Mouse (Mus musculus) CH12.LX (cell line): Measurements from ENCODE around the gene Arhgap1. TPM values are rescaled to one million over a fixed set of nuclear protein-coding genes. Genes with fewer than 3 reads are reported as not detected.

Experiments used
- DNase-seq: peaks from one replicate; pipeline ENCODE4 v3.0.0-alpha.2; 2013; ENCODE audit errors: extremely low read depth
- H3K27ac ChIP-seq: 2 replicates; pipeline ENCODE4 v1.5.1; 2012; ENCODE audit warnings: low read depth, mild to moderate bottlenecking, control low read depth, moderate library complexity; ENCODE audit not compliant: insufficient read depth
- H3K27me3 ChIP-seq: replicated peaks from 2 replicates; pipeline ENCODE3; 2012; ENCODE audit warnings: inconsistent platforms
- H3K36me3 ChIP-seq, 2 experiments: replicated peaks in 1 of 2; 2 replicates each; pipeline versions ENCODE3 to v1.6.1; 2012; ENCODE audit warnings: inconsistent platforms in 1 of 2, low read length in 1 of 2, mild to moderate bottlenecking in 1 of 2, mixed read lengths in 1 of 2, moderate library complexity in 1 of 2; ENCODE audit not compliant: control insufficient read depth in 1 of 2, insufficient read depth in 1 of 2
- H3K4me1 ChIP-seq, 2 experiments: 2 replicates each; pipeline ENCODE4 v1.6.1; 2012; ENCODE audit warnings: inconsistent platforms in 1 of 2, moderate library complexity in 1 of 2; ENCODE audit not compliant: insufficient read depth in 2 of 2, control insufficient read depth in 1 of 2
- H3K4me2 ChIP-seq: 2 replicates; pipeline ENCODE4 v1.6.1; 2012; ENCODE audit warnings: low read depth, mild to moderate bottlenecking, control low read depth; ENCODE audit not compliant: poor library complexity, insufficient read depth, severe bottlenecking
- H3K4me3 ChIP-seq, 3 experiments: fragments of 150-350 bp in 1 of 3; sonication (generic) in 1 of 3; replicated peaks in 1 of 3; 2 replicates each; pipeline versions ENCODE3 to v1.5.1; 2011 to 2012; ENCODE audit warnings: low read depth in 2 of 3, low read length in 2 of 3, mild to moderate bottlenecking in 2 of 3, moderate library complexity in 2 of 3, control low read depth in 1 of 3, improper control_type of control experiment in 1 of 3, inconsistent platforms in 1 of 3, mixed read lengths in 1 of 3; ENCODE audit not compliant: poor library complexity in 1 of 3
- H3K79me2 ChIP-seq: replicated peaks from 2 replicates; pipeline ENCODE4 v1.6.1; 2012; ENCODE audit warnings: mild to moderate bottlenecking, moderate library complexity; ENCODE audit not compliant: control insufficient read depth, poor library complexity, insufficient read depth, severe bottlenecking; ENCODE audit errors: extremely low read depth
- H3K9ac ChIP-seq: 2 replicates; pipeline ENCODE4 v1.6.1; 2012; ENCODE audit warnings: low read depth, mild to moderate bottlenecking, control low read depth, moderate library complexity; ENCODE audit not compliant: insufficient read depth
- H3K9me3 ChIP-seq: replicated peaks from 2 replicates; pipeline ENCODE3; 2012; ENCODE audit warnings: low read length, inconsistent platforms, mixed read lengths
- BHLHE40 ChIP-seq: IDR thresholded peaks from 2 replicates; pipeline ENCODE4 v1.6.1; 2011; ENCODE audit warnings: mild to moderate bottlenecking, low read depth, low read length, improper control_type of control experiment
- CHD2 ChIP-seq: IDR thresholded peaks from 2 replicates; pipeline ENCODE4 v1.6.1; 2011; ENCODE audit warnings: low read length, improper control_type of control experiment
- CTCF ChIP-seq, 2 experiments: IDR thresholded peaks in 1 of 2; conservative IDR thresholded peaks in 1 of 2; 2 replicates each; pipeline ENCODE4 v1.5.1; 2011 to 2012; ENCODE audit warnings: low read depth in 2 of 2, low read length in 2 of 2, improper control_type of control experiment in 1 of 2, inconsistent platforms in 1 of 2, mild to moderate bottlenecking in 1 of 2, moderate library complexity in 1 of 2
- E2F4 ChIP-seq: IDR thresholded peaks from 2 replicates; pipeline ENCODE4 v1.6.1; 2011; ENCODE audit warnings: low read depth, low read length, improper control_type of control experiment; ENCODE audit not compliant: insufficient replicate concordance
- ELF1 ChIP-seq: IDR thresholded peaks from 2 replicates; pipeline ENCODE4 v1.6.1; 2014; ENCODE audit warnings: low read depth, mild to moderate bottlenecking, inconsistent platforms, low read length, improper control_type of control experiment
- GABPA ChIP-seq: IDR thresholded peaks from 2 replicates; pipeline ENCODE4 v1.6.1; 2012; ENCODE audit warnings: low read depth, low read length, improper control_type of control experiment, inconsistent platforms; ENCODE audit not compliant: insufficient replicate concordance
- HCFC1 ChIP-seq: IDR thresholded peaks from 2 replicates; pipeline ENCODE4 v1.6.1; 2012; ENCODE audit warnings: low read depth, mild to moderate bottlenecking, inconsistent platforms, low read length, improper control_type of control experiment
- IRF4 ChIP-seq: IDR thresholded peaks from 2 replicates; pipeline ENCODE4 v1.6.1; 2014; ENCODE audit warnings: low read depth, mild to moderate bottlenecking, inconsistent platforms, low read length, improper control_type of control experiment
- JUN ChIP-seq: IDR thresholded peaks from 2 replicates; pipeline ENCODE4 v1.6.1; 2011; ENCODE audit warnings: low read depth, mild to moderate bottlenecking, low read length, improper control_type of control experiment, moderate library complexity; ENCODE audit not compliant: insufficient read depth
- KAT2A ChIP-seq: IDR thresholded peaks from 2 replicates; pipeline ENCODE4 v1.6.1; 2012; ENCODE audit warnings: low read length, improper control_type of control experiment, inconsistent platforms; ENCODE audit not compliant: insufficient replicate concordance
- MAX ChIP-seq: IDR thresholded peaks from 2 replicates; pipeline ENCODE4 v1.6.1; 2011; ENCODE audit warnings: low read length, improper control_type of control experiment
- MAZ ChIP-seq: IDR thresholded peaks from 2 replicates; pipeline ENCODE4 v1.6.1; 2012; ENCODE audit warnings: low read depth, mild to moderate bottlenecking, inconsistent platforms, low read length, improper control_type of control experiment, moderate library complexity
- MEF2A ChIP-seq: IDR thresholded peaks from 2 replicates; pipeline ENCODE4 v1.6.1; 2014; ENCODE audit warnings: low read depth, mild to moderate bottlenecking, inconsistent platforms, low read length, improper control_type of control experiment, borderline replicate concordance
- MXI1 ChIP-seq: IDR thresholded peaks from 2 replicates; pipeline ENCODE4 v1.6.1; 2011; ENCODE audit warnings: mild to moderate bottlenecking, low read depth, low read length, improper control_type of control experiment
- MYC ChIP-seq: IDR thresholded peaks from 2 replicates; pipeline ENCODE4 v1.6.1; 2011; ENCODE audit warnings: low read depth, mild to moderate bottlenecking, improper control_type of control experiment, low read length
- PAX5 ChIP-seq: IDR thresholded peaks from 2 replicates; pipeline ENCODE4 v1.6.1; 2012; ENCODE audit warnings: low read length, inconsistent platforms, mixed read lengths
- POLR2AphosphoS2 ChIP-seq: IDR thresholded peaks from 2 replicates; pipeline ENCODE4 v1.6.1; 2011; ENCODE audit warnings: low read depth, low read length, improper control_type of control experiment
- RAD21 ChIP-seq: IDR thresholded peaks from 2 replicates; pipeline ENCODE4 v1.6.1; 2011; ENCODE audit warnings: low read depth, mild to moderate bottlenecking, low read length, improper control_type of control experiment, moderate library complexity
- SIN3A ChIP-seq: IDR thresholded peaks from 2 replicates; pipeline ENCODE4 v1.6.1; 2012; ENCODE audit warnings: low read length, improper control_type of control experiment, inconsistent platforms
- SMC3 ChIP-seq: IDR thresholded peaks from 2 replicates; pipeline ENCODE4 v1.6.1; 2011; ENCODE audit warnings: low read depth, low read length, improper control_type of control experiment
- TCF12 ChIP-seq: IDR thresholded peaks from 2 replicates; pipeline ENCODE4 v1.6.1; 2014; ENCODE audit warnings: low read depth, mild to moderate bottlenecking, inconsistent platforms, low read length, improper control_type of control experiment
- UBTF ChIP-seq: IDR thresholded peaks from 2 replicates; pipeline ENCODE4 v1.6.1; 2012; ENCODE audit warnings: low read depth, mild to moderate bottlenecking, inconsistent platforms, low read length, improper control_type of control experiment, moderate library complexity
- ZKSCAN1 ChIP-seq: IDR thresholded peaks from 2 replicates; pipeline ENCODE4 v1.6.1; 2012; ENCODE audit warnings: low read depth, inconsistent platforms, low read length, improper control_type of control experiment, borderline replicate concordance
- ZMIZ1 ChIP-seq: IDR thresholded peaks from 2 replicates; pipeline ENCODE4 v1.6.1; 2012; ENCODE audit warnings: low read depth, mild to moderate bottlenecking, inconsistent platforms, low read length, improper control_type of control experiment
- ZNF384 ChIP-seq: IDR thresholded peaks from 2 replicates; pipeline ENCODE4 v1.6.1; 2012; ENCODE audit warnings: low read depth, low read length, improper control_type of control experiment, inconsistent platforms
- dilution Hi-C: fragments of 300-500 bp; cut with MboI; formaldehyde crosslinking; loops from 2 replicates; pipeline ENCODE4 v1.14.3; 2020; ENCODE audit warnings: low sequenced_read_pairs; ENCODE audit not compliant: extremely low pct_unique_long_range_greater_than_20kb, extremely low pct_ligation_motif_present
- in situ Hi-C: fragments of 300-500 bp; cut with MboI; formaldehyde crosslinking; loops from 3 replicates; pipeline ENCODE4 v1.14.3; 2019; ENCODE audit warnings: low sequenced_read_pairs, low pct_ligation_motif_present, low pct_unique_long_range_greater_than_20kb, mixed read lengths
- polyA plus RNA-seq: library from polyadenylated mRNA; unstranded; fragments of >175 nt; gene quantifications from 2 replicates; pipeline ENCODE4 v1.2.1, GENCODE M21; 2012; ENCODE audit warnings: low read depth; ENCODE audit not compliant: insufficient read length
- total RNA-seq, 2 experiments: library from RNA; depleted of rRNA; stranded (reverse); fragments of 300-350 nt in 1 of 2; fragments of >200 nt in 1 of 2; gene quantifications; 2 replicates each; pipeline ENCODE4 v1.2.3; 2012 to 2014

The Arhgap1 gene
- total and polyA plus RNA-seq, 3 experiments = 15.6 to 35.4 (median 19.7) TPM

GRCm38 (mm10) chr2:91670038-91670437 is 20.4 kb downstream of the Arhgap1 start:
- in situ Hi-C loops (no loop called here), dilution Hi-C loops (no loop called here)
- TF ChIP-seq MAX = no peak
- TF ChIP-seq BHLHE40 = no peak
- no peaks in the 10 kb centered on the region for H3K79me2 ChIP-seq
- H3K4me3 ChIP-seq = no peak overlapping the region
- peaks cover 4 to 7% of the 10 kb centered on the region in 2 experiments; a peak in 2 of 4 replicates for H3K4me1 ChIP-seq
- peaks cover 75 to 90% of the 10 kb centered on the region in 2 experiments for H3K36me3 ChIP-seq
- no peaks in the 10 kb centered on the region for H3K27me3 ChIP-seq
- no peak overlapping the region for H3K27ac ChIP-seq
- no peaks in the 10 kb centered on the region for H3K9me3 ChIP-seq
- H3K4me2 ChIP-seq = no peak overlapping the region
- H3K9ac ChIP-seq = no peak overlapping the region
- DNase-seq = no peak

- Histone ChIP-seq H3K4me3 (no peak overlapping the region), H3K27me3 (no peaks in the 10 kb centered on the region), H3K4me1 (peaks cover 0 to 6% of the 10 kb centered on the region in 2 experiments; a peak in 1 of 4 replicates), H3K9me3 (no peaks in the 10 kb centered on the region), H3K4me2 (no peak overlapping the region), H3K9ac (no peak overlapping the region), H3K36me3 (peaks cover 78 to 96% of the 10 kb centered on the region in 2 experiments), H3K79me2 (no peaks in the 10 kb centered on the region), H3K27ac (no peak overlapping the region)
- DNase-seq = no peak
- dilution Hi-C loops (no loop called here), in situ Hi-C loops (no loop called here)
- TF ChIP-seq UBTF (no peak), JUN (no peak), CTCF (conservative IDR thresholded peaks at IDR 0.05 in 1 of 2, IDR thresholded peaks at IDR 0.05 in 1 of 2; ENCODE audit: low read depth in 2 of 2, low read length in 2 of 2) (no peak), E2F4 (no peak), POLR2AphosphoS2 (no peak), ZNF384 (no peak), SMC3 (no peak), MEF2A (no peak), CHD2 (no peak), KAT2A (no peak), MYC (no peak)
These were observed 23.9 kb downstream of the Arhgap1 start for GRCm38 (mm10) chr2:91673587-91673986.

DNA sequence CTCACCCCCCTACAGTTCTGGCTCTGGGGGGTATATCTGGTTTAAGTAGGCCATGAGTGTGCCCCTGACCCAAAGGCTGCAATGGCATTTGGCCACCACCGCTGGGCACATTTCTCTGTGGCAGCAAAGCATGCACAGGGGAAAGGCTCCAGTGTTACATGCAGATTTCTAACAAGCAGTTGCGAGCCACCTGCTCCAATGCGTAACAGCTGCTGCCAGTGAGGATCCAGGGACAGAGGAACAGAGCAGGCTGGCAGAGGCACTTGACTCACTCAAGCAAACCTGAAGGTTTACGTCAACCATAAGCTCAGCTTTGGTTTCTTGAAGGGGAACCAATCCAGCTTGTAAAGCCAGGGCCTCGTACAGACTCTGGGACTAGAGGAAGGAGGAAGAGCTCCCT is 25.2 kb downstream of the Arhgap1 start:
- in situ Hi-C loops (no loop called here), dilution Hi-C loops (no loop called here)
- Histone ChIP-seq H3K4me3 (no peak overlapping the region), H3K27me3 (no peaks in the 10 kb centered on the region), H3K4me2 (no peak overlapping the region), H3K4me1 (peaks cover 0 to 15% of the 10 kb centered on the region in 2 experiments; a peak in 2 of 4 replicates), H3K9ac (no peak overlapping the region), H3K36me3 (peaks cover 73 to 94% of the 10 kb centered on the region in 2 experiments), H3K79me2 (no peaks in the 10 kb centered on the region), H3K9me3 (no peaks in the 10 kb centered on the region), H3K27ac (no peak overlapping the region)
- TF ChIP-seq PAX5 (no peak), SIN3A (no peak), TCF12 (no peak), CHD2 (no peak), ELF1 (no peak), ZKSCAN1 (no peak), ZNF384 (no peak), ZMIZ1 (no peak), JUN (no peak), CTCF (conservative IDR thresholded peaks at IDR 0.05 in 1 of 2, IDR thresholded peaks at IDR 0.05 in 1 of 2; ENCODE audit: low read depth in 2 of 2, low read length in 2 of 2) (no peak), MAX (no peak), HCFC1 (no peak), IRF4 (no peak), SMC3 (no peak), GABPA (no peak), MXI1 (no peak), KAT2A (no peak), MAZ (no peak), MYC (no peak), RAD21 (no peak)
- DNase-seq = no peak
